In the genomic region with DNA sequence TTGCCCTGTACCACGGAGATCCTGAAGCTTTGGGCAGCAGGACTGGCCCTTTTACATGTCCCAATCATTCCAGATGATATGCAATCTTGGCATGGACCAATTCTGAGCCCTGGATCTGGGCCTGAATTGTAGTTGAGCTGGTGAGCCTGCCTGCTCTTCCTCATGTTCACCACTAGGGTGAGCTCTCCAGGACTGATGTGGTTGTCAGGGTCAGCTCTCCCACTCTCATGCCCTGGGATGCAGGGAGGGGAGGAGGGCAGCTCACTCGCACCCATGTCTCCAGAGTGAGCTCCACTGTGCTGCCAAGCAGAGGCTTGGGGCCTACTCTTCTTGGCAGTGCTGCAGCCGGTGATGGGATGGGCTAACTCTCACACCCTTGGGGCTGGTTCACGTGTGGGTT, we compare ENCODE assay signal across 11 mouse cellular contexts. TPM values are rescaled to one million over a fixed set of nuclear protein-coding genes. Genes with fewer than 3 reads are reported as not detected.
DNase-seq lines count a peak whose midpoint lies in the region; ATAC-seq and TF ChIP-seq lines count a peak whose summit lies in the region.
"Had no signal": no experiment of that assay in that cellular context is flagged by ENCODE, and none has a peak within 500 bp of the region (broad histone marks: within the 10 kb centered on the region; RNA-seq: fewer than 3 reads in every experiment).

No protein-coding gene starts in this region.

- H3K4me1 ChIP-seq in forebrain, postnatal 0 days (ENCODE audit: insufficient read depth): no peaks in the 10 kb centered on the region
- no peaks in the 10 kb centered on the region for H3K4me1 ChIP-seq in forebrain, embryonic 10.5 days
- no peaks in the 10 kb centered on the region for H3K4me1 ChIP-seq in liver, postnatal 0 days (ENCODE audit: insufficient read depth)
- H3K4me1 ChIP-seq in G1E (ENCODE audit: insufficient read depth, low read depth, low read length): no peaks in the 10 kb centered on the region

- no peak for TF ChIP-seq EP300 in liver, postnatal 0 days (IDR thresholded peaks at IDR 0.05; ENCODE audit: low read depth)

- no peaks in the 10 kb centered on the region for H3K36me3 ChIP-seq in forebrain, postnatal 0 days (ENCODE audit: insufficient read depth)
- H3K36me3 ChIP-seq in forebrain, embryonic 10.5 days (replicated peaks): no peaks in the 10 kb centered on the region
- H3K36me3 ChIP-seq in liver, postnatal 0 days (replicated peaks; ENCODE audit: insufficient read depth, low read length): no peaks in the 10 kb centered on the region
- no peaks in the 10 kb centered on the region for H3K36me3 ChIP-seq in G1E (replicated peaks)

- TF ChIP-seq CTCF in forebrain, postnatal 0 days (IDR thresholded peaks at IDR 0.05; ENCODE audit: low read depth): peak; percentile 58
- peak; percentile 54 for TF ChIP-seq CTCF in liver, postnatal 0 days (IDR thresholded peaks at IDR 0.05; ENCODE audit: low read depth)
- 0 out of 2 replicates have a peak, but pooled peaks have one; percentile 15 for TF ChIP-seq CTCF in G1E (IDR thresholded peaks at IDR 0.05; ENCODE audit: low read depth, low read length)

- no peak overlapping the region for H3K9ac ChIP-seq in forebrain, postnatal 0 days
- H3K9ac ChIP-seq in liver, postnatal 0 days (replicated peaks): no peak overlapping the region
- H3K9ac ChIP-seq: hindbrain, embryonic 14.5 days had no signal

- H3K9me3 ChIP-seq in forebrain, postnatal 0 days (ENCODE audit: low read length): no peaks in the 10 kb centered on the region
- no peaks in the 10 kb centered on the region for H3K9me3 ChIP-seq in forebrain, embryonic 10.5 days
- H3K9me3 ChIP-seq in liver, postnatal 0 days (ENCODE audit: low read length): no peaks in the 10 kb centered on the region
- H3K9me3 ChIP-seq in G1E (replicated peaks): peaks cover 39% of the 10 kb centered on the region

- 65% methylated on average over 4 of the region's 4 CpGs for WGBS in forebrain, postnatal 0 days
- 50% methylated on average over 4 of the region's 4 CpGs for WGBS in forebrain, embryonic 10.5 days
- WGBS in liver, postnatal 0 days (ENCODE audit: insufficient replicate concordance): 43% methylated on average over 4 of the region's 4 CpGs

- H3K27ac ChIP-seq in forebrain, postnatal 0 days (ENCODE audit: low read depth, low read length): no peak overlapping the region
- H3K27ac ChIP-seq in forebrain, embryonic 10.5 days: no peak overlapping the region
- H3K27ac ChIP-seq in liver, postnatal 0 days (ENCODE audit: low read depth): no peak overlapping the region
- H3K27ac ChIP-seq: hindbrain, embryonic 14.5 days had no signal

- H3K4me3 ChIP-seq in forebrain, postnatal 0 days (ENCODE audit: low read depth, low read length): no peak overlapping the region
- no peak overlapping the region for H3K4me3 ChIP-seq in forebrain, embryonic 10.5 days
- no peak overlapping the region for H3K4me3 ChIP-seq in liver, postnatal 0 days (ENCODE audit: low read depth, low read length)
- peak overlapping the region; percentile 30; the same call in 1 of the 2 replicates for H3K4me3 ChIP-seq in G1E (ENCODE audit: low read depth, low read length)

- no peaks in the 10 kb centered on the region for H3K27me3 ChIP-seq in forebrain, postnatal 0 days (ENCODE audit: insufficient read depth, low read length)
- no peaks in the 10 kb centered on the region for H3K27me3 ChIP-seq in forebrain, embryonic 10.5 days (ENCODE audit: poor library complexity, severe bottlenecking)
- no peaks in the 10 kb centered on the region for H3K27me3 ChIP-seq in liver, postnatal 0 days (ENCODE audit: insufficient read depth, low read length)
- no peaks in the 10 kb centered on the region for H3K27me3 ChIP-seq in G1E (ENCODE audit: insufficient read depth, low read length)

- DNase-seq in forebrain, postnatal 0 days: no peak
- no peak for DNase-seq in forebrain, embryonic 10.5 days (ENCODE audit: extremely low spot score, low spot score)
- DNase-seq in liver, postnatal 0 days: no peak
- DNase-seq in liver (no peak), G1E (ENCODE audit: low spot score) (no peak)
- DNase-seq in urinary bladder, postnatal 10 days (ENCODE audit: low spot score): no peak
- no peak for DNase-seq in heart, postnatal 4 days
- DNase-seq: cerebellum, adult 18-20 months; gastrocnemius, postnatal 36 days had no signal

- H3K4me2 ChIP-seq in forebrain, postnatal 0 days (ENCODE audit: low read depth): no peak overlapping the region
- H3K4me2 ChIP-seq in liver, postnatal 0 days (ENCODE audit: low read depth, low read length): no peak overlapping the region
- H3K4me2 ChIP-seq: hindbrain, embryonic 14.5 days had no signal

- ATAC-seq in forebrain, postnatal 0 days: no peak
- ATAC-seq in liver, postnatal 0 days: no peak
- ATAC-seq in G1E (ENCODE audit: extremely low read depth, insufficient number of reproducible peaks, low FRiP score, poor library complexity, severe bottlenecking): no peak
- ATAC-seq in megakaryocyte-erythroid progenitor cell, adult 5-6 weeks (replicated peaks; ENCODE audit: low FRiP score, low TSS enrichment, poor library complexity, severe bottlenecking): peak; percentile 55

RNA-seq across cellular contexts. Expression of a gene that starts 18.9 kb away (rescaled TPM):
- total RNA-seq in forebrain, postnatal 0 days (2014; rRNA removed): 29.3 and 31.9 TPM in 2 replicates
- 122 and 123 TPM in 2 replicates for polyA plus RNA-seq in forebrain, postnatal 0 days (2015; fragmentation: Nextera tagmentation; extraction: Ambion mirVana)
- polyA plus RNA-seq in forebrain, embryonic 10.5 days (2016; fragmentation: Nextera tagmentation; extraction: Ambion mirVana): 2.0 and 2.6 TPM in 2 replicates
- not detected in 2 replicates for polyA plus RNA-seq in liver, postnatal 0 days (2015; fragmentation: Nextera tagmentation; extraction: Ambion mirVana)
- total RNA-seq in G1E (2014; fragmentation: Nextera tagmentation) (not detected in 2 replicates), G1E (2017) (0.05 and 0.23 TPM in 2 replicates)
- polyA plus RNA-seq in G1E (2012): not detected in 2 replicates
- not detected in 2 replicates for total RNA-seq in megakaryocyte-erythroid progenitor cell, adult 5-6 weeks (2014; fragmentation: Nextera tagmentation)
- total RNA-seq in megakaryocyte-erythroid progenitor cell, adult 5-6 weeks (2017): not detected in 2 replicates
- total RNA-seq in heart, postnatal 4 days (2021): 1 to 10 TPM; 1.1 to 1.7 TPM

Comparison
In these comparisons a context has a peak if more than half of its experiments do, and no peak if none do; other contexts are left out.
1. RNA of a gene that starts 18.9 kb away (total RNA-seq): 29.3 to 31.9 TPM in forebrain, postnatal 0 days; 1.1 to 1.7 TPM in heart, postnatal 4 days, 0.05 to 0.23 TPM in G1E and not detected in megakaryocyte-erythroid progenitor cell, adult 5-6 weeks; every median in the first group is over 10 times any median in the second.
2. Peak in every context shown above with its lines, with median percentiles within 50 percentile points of each other: CTCF ChIP-seq.